Mouse (Mus musculus): ENCODE results near the gene Icam2. TPM values are rescaled to one million over a fixed set of nuclear protein-coding genes. Genes with fewer than 3 reads are reported as not detected.

The Icam2 gene
- polyA plus RNA-seq, 1 experiment from 2014 or later, result 12.4 TPM

DNA sequence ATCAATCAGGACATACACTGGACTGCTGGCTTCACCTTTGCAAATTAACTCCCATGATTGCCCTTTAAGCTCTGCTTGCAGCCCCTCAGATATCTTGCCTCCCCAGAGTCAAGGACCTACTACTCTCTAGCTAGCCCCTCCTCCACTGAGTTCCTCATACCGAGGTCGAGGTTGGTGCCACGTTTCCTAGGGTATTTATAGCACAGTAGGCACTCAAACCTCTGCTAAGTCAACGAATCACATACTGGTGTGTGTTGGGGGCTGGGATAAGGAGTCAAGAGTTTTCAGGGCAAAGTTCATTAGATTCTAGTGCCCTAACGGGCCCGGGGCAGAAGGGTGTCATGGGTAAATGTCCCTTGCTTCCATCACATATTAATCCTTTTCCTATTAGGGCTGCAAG, 58.7 kb downstream of the Icam2 start:
- ATAC-seq (ENCODE audit: low FRiP score, low TSS enrichment) (no peak), DNase-seq (no peak)
- Histone ChIP-seq H3K4me3 (replicated peaks; ENCODE audit: low read depth, low read length) (no peak overlapping the region), H3K9ac (replicated peaks; ENCODE audit: low read length) (no peak overlapping the region), H3K36me3 (ENCODE audit: control insufficient read depth, insufficient read depth, low read length) (no peaks in the 10 kb centered on the region), H3K9me3 (ENCODE audit: control insufficient read depth, low read length) (no peaks in the 10 kb centered on the region), H3K27me3 (ENCODE audit: control insufficient read depth, insufficient read depth, low read length) (no peaks in the 10 kb centered on the region), H3K4me1 (ENCODE audit: control insufficient read depth, insufficient read depth, low read length) (no peaks in the 10 kb centered on the region), H3K27ac (replicated peaks; ENCODE audit: low read depth, low read length) (no peak overlapping the region), H3K4me2 (ENCODE audit: low read length) (no peak overlapping the region)
- WGBS, result 83% methylated on average over 6 of the region's 6 CpGs

DNA sequence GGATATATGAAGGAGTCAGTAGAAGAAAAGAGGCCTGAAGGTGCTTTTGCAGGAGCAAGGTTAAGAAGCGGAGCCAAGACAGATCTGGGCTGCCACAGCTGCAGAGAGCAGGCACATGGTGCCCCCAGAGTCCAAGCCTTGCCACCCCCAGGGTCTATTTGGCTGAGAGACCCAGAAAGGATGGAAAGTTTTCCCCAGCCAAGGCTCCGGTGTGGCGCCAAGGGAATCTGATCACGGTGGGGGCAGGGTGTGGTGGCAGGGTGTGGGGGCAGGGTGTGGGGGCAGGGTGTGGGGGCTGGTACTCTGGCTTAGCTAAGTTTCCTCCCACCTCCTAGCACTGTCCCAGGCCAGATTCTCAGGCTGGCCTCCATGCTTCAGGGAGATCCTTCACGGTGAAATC, 59.4 kb downstream of the Icam2 start:
- no peaks in the 10 kb centered on the region for H3K4me1 ChIP-seq (ENCODE audit: control insufficient read depth, insufficient read depth, low read length)
- no peaks in the 10 kb centered on the region for H3K36me3 ChIP-seq (ENCODE audit: control insufficient read depth, insufficient read depth, low read length)
- H3K4me3 ChIP-seq (replicated peaks; ENCODE audit: low read depth, low read length), result no peak overlapping the region
- H3K9ac ChIP-seq (replicated peaks; ENCODE audit: low read length), result no peak overlapping the region
- 66% methylated on average over 5 of the region's 5 CpGs for WGBS
- H3K9me3 ChIP-seq (ENCODE audit: control insufficient read depth, low read length), result no peaks in the 10 kb centered on the region
- ATAC-seq (ENCODE audit: low FRiP score, low TSS enrichment) (no peak), DNase-seq (no peak)
- H3K27me3 ChIP-seq (ENCODE audit: control insufficient read depth, insufficient read depth, low read length), result no peaks in the 10 kb centered on the region
- no peak overlapping the region for H3K27ac ChIP-seq (replicated peaks; ENCODE audit: low read depth, low read length)
- no peak overlapping the region for H3K4me2 ChIP-seq (ENCODE audit: low read length)

Other genes starting within 250 kb of the Icam2 start
- not detected in 2 replicates for gene Gm10840, start 227.2 kb downstream of the Icam2 start, polyA plus RNA-seq (2014; fragmentation: Nextera tagmentation; extraction: Ambion mirVana)
- 161 and 171 TPM in 2 replicates for gene Limd2, start 227.2 kb downstream of the Icam2 start, polyA plus RNA-seq (2014; fragmentation: Nextera tagmentation; extraction: Ambion mirVana)
- gene Strada, start 185.9 kb downstream of the Icam2 start, polyA plus RNA-seq (2014; fragmentation: Nextera tagmentation; extraction: Ambion mirVana), result 30.0 and 30.5 TPM in 2 replicates
- 48.7 and 87.5 TPM in 2 replicates for gene Ccdc47, start 171.7 kb downstream of the Icam2 start, polyA plus RNA-seq (2014; fragmentation: Nextera tagmentation; extraction: Ambion mirVana)
- gene Ddx42, start 171.1 kb downstream of the Icam2 start, polyA plus RNA-seq (2014; fragmentation: Nextera tagmentation; extraction: Ambion mirVana), result 56.3 and 88.3 TPM in 2 replicates
- 22.0 and 30.2 TPM in 2 replicates for gene Ftsj3, start 132.0 kb downstream of the Icam2 start, polyA plus RNA-seq (2014; fragmentation: Nextera tagmentation; extraction: Ambion mirVana)
- gene Psmc5, start 131.9 kb downstream of the Icam2 start, polyA plus RNA-seq (2014; fragmentation: Nextera tagmentation; extraction: Ambion mirVana), result 265 and 286 TPM in 2 replicates
- gene Smarcd2, start 115.1 kb downstream of the Icam2 start, polyA plus RNA-seq (2014; fragmentation: Nextera tagmentation; extraction: Ambion mirVana), result 10.0 and 14.0 TPM in 2 replicates
- 0.09 and 0.12 TPM in 2 replicates for gene Tcam1, start 111.4 kb downstream of the Icam2 start, polyA plus RNA-seq (2014; fragmentation: Nextera tagmentation; extraction: Ambion mirVana)
- gene Gh, start 86.2 kb downstream of the Icam2 start, polyA plus RNA-seq (2014; fragmentation: Nextera tagmentation; extraction: Ambion mirVana), result not detected in 2 replicates
- gene Cd79b, start 73.3 kb downstream of the Icam2 start, polyA plus RNA-seq (2014; fragmentation: Nextera tagmentation; extraction: Ambion mirVana), result 0.43 and 0.59 TPM in 2 replicates
- not detected in 2 replicates for gene Scn4a, start 34.8 kb downstream of the Icam2 start, polyA plus RNA-seq (2014; fragmentation: Nextera tagmentation; extraction: Ambion mirVana)
- not detected in 2 replicates for gene Prr29, start 22.6 kb downstream of the Icam2 start, polyA plus RNA-seq (2014; fragmentation: Nextera tagmentation; extraction: Ambion mirVana)
- 5.5 and 6.6 TPM in 2 replicates for gene Ern1, start 99.8 kb upstream of the Icam2 start, polyA plus RNA-seq (2014; fragmentation: Nextera tagmentation; extraction: Ambion mirVana)
- 27.3 and 29.1 TPM in 2 replicates for gene Tex2, start 225.3 kb upstream of the Icam2 start, polyA plus RNA-seq (2014; fragmentation: Nextera tagmentation; extraction: Ambion mirVana)

Data from midbrain, embryonic 14.5 days (tissue).